Mouse (Mus musculus) kidney, adult 2 months (tissue): ENCODE results near the gene 1700061G19Rik. TPM values are rescaled to one million over a fixed set of nuclear protein-coding genes. Genes with fewer than 3 reads are reported as not detected.
"Not testable (repeated sequence)": the region's sequence is repeated elsewhere in the genome, so short reads cannot be mapped to it uniquely, and the experiment has no call there.

ENCODE experiments used
- DNase-seq: peaks from one replicate; pipeline ENCODE4 v3.0.0; 2021
- H3K27ac ChIP-seq: fragments of 200-500 bp; 2 replicates; pipeline ENCODE4 v1.5.1; 2012; ENCODE audit warnings: low read depth, low read length, control low read depth, inconsistent platforms; ENCODE audit not compliant: insufficient read depth
- H3K27me3 ChIP-seq: fragments of 200-500 bp; replicated peaks from 2 replicates; pipeline ENCODE4 v1.6.1; 2012; ENCODE audit warnings: mild to moderate bottlenecking, moderate library complexity, low read length, inconsistent platforms; ENCODE audit not compliant: control insufficient read depth, insufficient read depth
- H3K36me3 ChIP-seq: fragments of 200-500 bp; 2 replicates; pipeline ENCODE4 v1.6.1; 2012; ENCODE audit warnings: mild to moderate bottlenecking, moderate library complexity, low read length, inconsistent platforms; ENCODE audit not compliant: control insufficient read depth, insufficient read depth
- H3K4me1 ChIP-seq: fragments of 200-500 bp; 2 replicates; pipeline ENCODE4 v1.6.1; 2011; ENCODE audit warnings: low read length; ENCODE audit not compliant: control insufficient read depth, insufficient read depth
- H3K4me3 ChIP-seq: fragments of 200-500 bp; 2 replicates; pipeline ENCODE4 v1.5.1; 2011; ENCODE audit warnings: mild to moderate bottlenecking, low read depth, low read length, control low read depth; ENCODE audit not compliant: insufficient read depth
- CTCF ChIP-seq: fragments of 200-500 bp; conservative IDR thresholded peaks from 2 replicates; pipeline ENCODE4 v1.5.1; 2011; ENCODE audit warnings: low read depth, mild to moderate bottlenecking, control low read depth, low read length, moderate library complexity, mixed read lengths; ENCODE audit not compliant: insufficient read depth, insufficient read length
- POLR2A ChIP-seq: fragments of 200-500 bp; IDR thresholded peaks from one replicate; pipeline ENCODE4 v1.6.1; 2011; ENCODE audit warnings: low read depth, low read length, control low read depth
- WGBS: fragments of 180-500 bp; shearing (Covaris S2); methylation state at CpG from one replicate; pipeline ENCODE4 v1.1.7; 2018; 5-methylcytosine and 5-hydroxymethylcytosine counted together
- polyA plus RNA-seq: library from polyadenylated mRNA; depleted of rRNA; stranded (reverse); fragments of >200 nt; gene quantifications from 2 replicates; pipeline ENCODE4 v1.2.3, GENCODE M21; 2012

1700061G19Rik gene
- polyA plus RNA-seq, 1 experiment = 0.03 TPM

DNA sequence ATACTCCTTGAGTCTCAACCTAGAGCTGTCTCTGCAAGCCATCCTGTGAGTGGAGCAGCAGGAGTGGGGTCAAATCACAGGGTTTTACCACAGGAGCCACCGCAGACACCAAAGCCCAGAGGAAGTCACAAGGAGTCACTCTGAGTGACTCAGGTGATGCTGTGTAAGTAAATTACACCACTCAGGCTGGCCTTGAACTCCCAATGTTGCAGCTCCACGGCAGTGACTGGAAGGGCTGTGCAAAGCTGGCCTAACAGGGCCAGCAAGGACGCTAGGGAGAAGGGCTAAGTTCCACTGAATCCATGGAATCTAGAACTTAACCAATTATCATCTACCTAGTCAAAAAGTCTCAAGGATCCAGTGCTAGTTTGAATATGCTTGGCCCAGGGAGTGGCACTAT lies 30.9 kb downstream of the 1700061G19Rik start:
- 90% methylated on average over 3 of the region's 3 CpGs for WGBS
- H3K4me1 ChIP-seq = no peaks in the 10 kb centered on the region
- no peak for TF ChIP-seq CTCF
- no peak for TF ChIP-seq POLR2A
- no peak overlapping the region for H3K27ac ChIP-seq
- no peak for DNase-seq
- no peaks in the 10 kb centered on the region for H3K36me3 ChIP-seq
- no peaks in the 10 kb centered on the region for H3K27me3 ChIP-seq
- no peak overlapping the region for H3K4me3 ChIP-seq

DNA sequence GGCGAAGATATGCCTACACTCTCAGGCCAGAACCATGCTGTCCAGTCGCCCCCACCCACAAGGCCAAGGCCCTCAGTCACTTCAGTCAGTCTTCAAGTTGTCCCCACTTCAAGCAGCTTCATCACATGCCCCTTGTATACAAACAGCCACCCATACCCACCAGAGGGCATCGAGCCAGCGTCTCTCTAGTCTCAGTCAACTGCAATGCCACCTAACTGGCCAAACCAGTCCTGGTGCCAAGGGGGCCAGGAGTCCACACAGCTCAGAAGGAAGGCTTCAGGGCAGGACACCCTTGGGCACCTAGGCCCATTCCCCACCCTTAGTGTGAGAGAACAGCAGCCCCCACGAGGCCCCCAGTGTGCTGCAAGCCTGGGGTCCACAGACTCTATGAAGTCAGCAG lies 31.8 kb downstream of the 1700061G19Rik start:
- WGBS = 66% methylated on average over 5 of the region's 5 CpGs
- peak; percentile 82 for DNase-seq
- no peak for TF ChIP-seq CTCF
- no peak for TF ChIP-seq POLR2A
- Histone ChIP-seq H3K36me3 (no peaks in the 10 kb centered on the region), H3K4me1 (no peaks in the 10 kb centered on the region), H3K4me3 (no peak overlapping the region), H3K27me3 (no peaks in the 10 kb centered on the region), H3K27ac (peak overlapping the region; percentile 49; the same call in 1 of the 2 replicates)

DNA sequence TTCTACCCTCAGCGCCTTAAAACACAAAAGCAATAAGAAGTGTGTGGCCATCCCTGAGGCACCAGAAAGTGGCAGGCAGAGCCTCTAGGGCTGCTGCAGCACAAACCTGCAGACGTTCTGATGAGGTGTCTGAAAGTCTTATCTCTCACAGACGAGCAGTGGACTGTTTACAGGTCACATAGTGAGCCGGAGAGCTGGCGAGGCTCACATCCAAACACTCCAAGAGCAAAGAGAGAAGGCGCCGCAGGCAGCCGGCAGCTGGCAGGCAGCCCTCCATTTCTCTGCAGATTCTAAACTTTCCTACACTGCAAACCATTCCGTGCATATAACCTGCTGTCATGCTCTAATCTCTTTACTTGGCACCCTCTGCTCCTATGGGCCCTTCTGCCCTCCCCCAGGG lies 32.6 kb downstream of the 1700061G19Rik start:
- DNase-seq = peak; percentile 18
- TF ChIP-seq POLR2A = no peak
- TF ChIP-seq CTCF = no peak
- Histone ChIP-seq H3K4me1 (no peaks in the 10 kb centered on the region), H3K27ac (peak overlapping the region; percentile 41; the same call in 1 of the 2 replicates), H3K27me3 (no peaks in the 10 kb centered on the region), H3K36me3 (no peaks in the 10 kb centered on the region), H3K4me3 (no peak overlapping the region)
- 55% methylated on average over 9 of the region's 9 CpGs for WGBS

DNA sequence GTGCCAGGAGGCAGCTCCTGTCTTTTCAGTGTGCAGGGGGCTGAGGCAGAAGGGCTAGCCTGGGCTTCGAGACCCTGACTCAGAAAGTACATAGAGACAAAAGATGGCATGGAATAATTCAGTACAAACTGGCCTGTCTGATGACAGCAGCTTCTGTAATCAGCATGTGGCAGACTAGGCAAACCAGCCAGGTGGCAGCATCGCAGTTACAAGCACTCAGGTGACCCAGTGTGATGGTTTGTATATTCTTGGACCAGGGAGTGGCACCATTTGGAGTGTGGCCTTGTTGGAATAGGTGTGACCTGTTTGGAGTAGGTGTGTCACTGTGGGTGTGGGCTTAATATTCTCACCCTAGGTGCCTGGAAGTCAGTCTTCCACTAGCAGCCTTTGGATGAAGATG lies 34.5 kb downstream of the 1700061G19Rik start:
- H3K4me1 ChIP-seq, H3K27ac ChIP-seq, H3K4me3 ChIP-seq, DNase-seq, H3K27me3 ChIP-seq, H3K36me3 ChIP-seq: not testable (repeated sequence)
- 89% methylated on average over 2 of the region's 2 CpGs for WGBS

DNA sequence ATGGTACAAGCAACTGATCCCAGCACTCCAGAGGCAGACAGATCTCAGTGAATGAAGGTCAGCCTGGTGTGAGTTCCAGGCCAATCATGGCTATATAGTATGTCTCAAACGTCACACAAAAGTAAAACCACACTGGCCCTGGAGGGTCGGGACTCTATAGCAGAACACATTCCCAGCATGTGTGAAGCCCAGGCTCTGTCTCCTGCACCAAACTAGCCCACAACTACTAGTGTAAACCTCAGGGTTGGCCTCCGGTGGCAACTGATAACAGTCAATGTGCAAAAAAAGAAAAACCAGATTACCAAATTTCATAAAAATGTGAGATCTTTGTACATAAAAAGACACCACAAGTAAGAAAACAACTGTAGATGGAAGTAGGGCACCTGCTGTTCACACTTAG lies 37.7 kb downstream of the 1700061G19Rik start:
- no peak for TF ChIP-seq CTCF
- no peak for TF ChIP-seq POLR2A
- WGBS = 94% methylated on average over 3 of the region's 3 CpGs
- no peak for DNase-seq

DNA sequence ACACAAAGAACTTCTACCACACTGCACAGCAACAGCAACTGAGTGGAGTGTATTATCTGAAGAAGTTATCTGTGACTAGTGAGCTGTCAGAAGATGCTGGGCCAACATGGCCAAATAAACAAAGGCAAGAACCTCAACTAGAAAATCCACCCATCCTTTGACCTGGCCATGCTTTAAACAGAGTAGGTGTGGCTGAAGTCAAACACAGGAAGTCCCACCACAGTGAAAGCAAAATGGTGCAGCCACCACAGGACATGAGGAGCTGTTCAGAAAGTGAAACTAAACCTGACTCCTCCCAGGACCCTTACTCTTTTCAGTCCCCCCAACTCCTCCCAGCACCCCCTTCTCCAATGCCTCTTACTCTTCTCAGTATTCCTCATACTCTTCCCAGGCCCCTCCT lies 38.2 kb downstream of the 1700061G19Rik start:
- no peaks in the 10 kb centered on the region for H3K36me3 ChIP-seq

More for the DNA sequence above, 37.7 kb downstream of the 1700061G19Rik start:
- H3K4me1 ChIP-seq = no peaks in the 10 kb centered on the region
- H3K27me3 ChIP-seq = no peaks in the 10 kb centered on the region
- no peak overlapping the region for H3K4me3 ChIP-seq
- no peak overlapping the region for H3K27ac ChIP-seq
- no peaks in the 10 kb centered on the region for H3K36me3 ChIP-seq

DNA sequence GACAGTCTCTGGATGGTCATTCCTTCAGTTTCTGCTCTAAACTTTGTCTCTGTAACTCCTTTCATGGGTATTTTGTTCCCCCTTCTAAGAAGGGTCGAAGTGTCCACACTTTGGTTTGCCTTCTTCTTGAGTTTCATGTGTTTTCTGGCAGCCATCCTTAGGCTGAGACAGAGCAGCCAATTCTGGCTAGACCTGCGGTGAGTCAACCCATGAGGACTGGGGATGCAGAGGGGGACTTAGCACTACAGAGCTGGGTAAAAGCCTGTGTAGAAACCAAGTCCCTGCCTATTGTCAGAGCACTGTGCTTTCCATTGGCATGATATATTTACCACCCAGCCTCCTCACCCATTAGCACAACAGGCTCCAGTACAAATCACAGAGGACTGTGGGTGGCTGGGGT lies 41.9 kb downstream of the 1700061G19Rik start:
- H3K4me3 ChIP-seq = no peak overlapping the region
- no peak for DNase-seq
- no peaks in the 10 kb centered on the region for H3K36me3 ChIP-seq
- no peaks in the 10 kb centered on the region for H3K27me3 ChIP-seq
- no peaks in the 10 kb centered on the region for H3K4me1 ChIP-seq
- H3K27ac ChIP-seq = no peak overlapping the region
- no peak for TF ChIP-seq POLR2A
- TF ChIP-seq CTCF = no peak
- WGBS = 95% methylated on average over 2 of the region's 2 CpGs

More for the DNA sequence above, 38.2 kb downstream of the 1700061G19Rik start:
- no peak overlapping the region for H3K4me3 ChIP-seq
- TF ChIP-seq POLR2A (no peak), CTCF (no peak)
- H3K4me1 ChIP-seq = no peaks in the 10 kb centered on the region
- H3K27ac ChIP-seq = no peak overlapping the region
- no peaks in the 10 kb centered on the region for H3K27me3 ChIP-seq
- DNase-seq = no peak

DNA sequence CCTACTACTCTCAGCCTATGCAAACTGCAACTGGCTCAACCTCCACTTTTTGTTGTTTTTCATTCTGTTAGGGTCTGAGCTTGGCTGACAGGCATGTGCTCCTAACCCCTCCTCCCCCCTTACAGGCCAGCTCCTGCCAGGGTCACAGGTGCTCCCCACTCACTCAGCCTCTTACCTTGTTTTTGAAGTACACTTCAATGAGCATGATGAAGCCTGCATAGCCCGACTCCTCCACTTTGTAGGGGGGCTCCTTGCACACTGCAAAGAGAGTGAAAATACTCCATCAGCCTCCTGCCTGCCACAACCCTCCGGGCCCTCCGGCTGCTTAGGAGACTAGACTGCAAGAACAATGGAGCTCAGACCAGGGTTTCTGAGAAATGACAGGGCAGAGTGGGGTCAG lies 44.4 kb downstream of the 1700061G19Rik start:
- no peaks in the 10 kb centered on the region for H3K36me3 ChIP-seq
- no peaks in the 10 kb centered on the region for H3K4me1 ChIP-seq
- H3K4me3 ChIP-seq = no peak overlapping the region
- TF ChIP-seq POLR2A = no peak
- TF ChIP-seq CTCF = no peak
- H3K27ac ChIP-seq = no peak overlapping the region
- 76% methylated on average over 3 of the region's 3 CpGs for WGBS
- no peak for DNase-seq
- H3K27me3 ChIP-seq = no peaks in the 10 kb centered on the region
